Mouse (Mus musculus) gastrocnemius, adult 2 months (tissue): ENCODE data around the gene Lamp1. TPM values are rescaled to one million over a fixed set of nuclear protein-coding genes. Genes with fewer than 3 reads are reported as not detected.

Experiments used
- DNase-seq: peaks from one replicate; pipeline ENCODE4 v3.0.0; 2022
- H3K27ac ChIP-seq: fragments of 200-600 bp; 2 replicates; pipeline ENCODE4 v1.8.1; 2022; ENCODE audit warnings: mild to moderate bottlenecking
- H3K4me3 ChIP-seq: fragments of 200-600 bp; 2 replicates; pipeline ENCODE4 v1.8.1; 2022; ENCODE audit warnings: mild to moderate bottlenecking, moderate library complexity
- CTCF ChIP-seq: fragments of 200-600 bp; IDR thresholded peaks from 2 replicates; pipeline ENCODE4 v1.8.1; 2022; ENCODE audit warnings: antibody characterized with exemption, mild to moderate bottlenecking, moderate library complexity
- intact Hi-C: fragments of 180-260 bp; cut with DNase I; formaldehyde crosslinking; loops from one replicate; pipeline ENCODE4 v1.15.1; 2025
- total RNA-seq, 2 experiments: library from RNA; stranded (reverse); gene quantifications; 2 replicates each; pipeline ENCODE4 v1.2.3; 2021

Gene Lamp1
- total RNA-seq, 2 experiments from 2014 or later: 378 to 400 TPM

DNA sequence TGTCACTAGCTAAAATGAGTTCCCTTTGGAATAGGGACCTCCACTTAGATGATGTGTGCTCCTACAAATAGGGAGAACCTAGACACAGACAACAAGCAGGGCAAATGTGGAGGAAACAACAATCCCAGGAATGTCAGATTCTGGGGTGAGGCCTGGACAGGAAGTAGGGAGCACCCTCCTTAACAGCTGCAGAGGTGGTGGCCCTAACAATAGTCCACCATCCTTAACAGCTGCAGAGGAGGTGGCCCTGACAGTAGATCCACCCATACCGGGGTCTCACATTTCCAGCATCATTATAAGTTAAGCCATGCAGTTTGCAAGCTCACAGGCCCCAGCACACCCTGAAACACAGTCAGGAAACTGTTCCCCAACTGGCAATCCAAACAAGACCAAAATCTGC, 29.9 kb downstream of the Lamp1 start:
- intact Hi-C loops: no loop called here
- Histone ChIP-seq H3K27ac (no peak overlapping the region), H3K4me3 (no peak overlapping the region)
- no peak for DNase-seq
- no peak for TF ChIP-seq CTCF

GRCm38 (mm10) chr8:13190235-13190634, 31.3 kb downstream of the Lamp1 start:
- H3K27ac ChIP-seq: no peak overlapping the region
- intact Hi-C loops: no loop called here
- no peak overlapping the region for H3K4me3 ChIP-seq
- TF ChIP-seq CTCF: no peak
- no peak for DNase-seq

DNA sequence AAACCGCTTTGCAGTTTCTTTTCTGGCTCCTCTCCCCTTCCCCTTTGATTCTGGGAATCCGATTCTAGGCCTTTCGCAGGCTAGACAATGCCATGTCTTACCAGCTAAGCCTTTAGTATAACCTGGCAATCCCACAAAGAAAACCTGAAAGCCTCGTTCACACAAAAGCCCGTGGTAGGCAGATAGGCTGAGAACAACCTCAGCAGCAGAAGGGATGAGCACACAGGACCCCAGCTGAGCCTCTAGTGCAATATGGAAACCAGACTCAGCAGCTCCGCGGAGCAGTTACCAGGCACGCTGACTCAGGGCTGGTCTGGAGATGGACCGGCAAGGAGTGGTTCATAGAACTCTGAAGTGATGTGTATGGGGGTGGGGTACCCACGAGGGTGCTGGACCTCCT, 35.9 kb downstream of the Lamp1 start:
- no peak overlapping the region for H3K4me3 ChIP-seq
- no peak overlapping the region for H3K27ac ChIP-seq
- no peak for TF ChIP-seq CTCF
- no peak for DNase-seq
- intact Hi-C loops: no loop called here

DNA sequence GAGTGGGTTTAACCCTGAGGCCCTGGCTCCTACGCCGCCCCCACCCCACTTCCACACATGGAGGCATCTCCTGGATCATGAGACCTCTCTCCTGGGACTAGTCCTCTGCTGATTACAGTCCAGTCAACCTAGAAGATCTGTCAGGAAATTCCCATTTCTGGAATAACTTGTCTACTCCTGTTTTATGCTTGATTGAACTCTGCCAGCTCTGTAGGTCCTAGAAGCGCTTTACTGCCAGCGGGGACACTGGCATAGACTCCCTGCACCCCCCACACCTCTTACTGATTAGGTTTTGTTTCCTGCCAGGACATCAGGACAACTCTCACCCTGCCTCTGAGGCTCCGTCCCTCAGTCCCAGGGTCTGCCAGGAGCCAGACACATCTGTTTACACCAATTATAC, 38.5 kb downstream of the Lamp1 start:
- no peak overlapping the region for H3K27ac ChIP-seq
- intact Hi-C loops: no loop called here
- no peak overlapping the region for H3K4me3 ChIP-seq
- TF ChIP-seq CTCF: no peak
- DNase-seq: no peak

GRCm38 (mm10) chr8:13199385-13200061, 40.6 kb downstream of the Lamp1 start:
- Histone ChIP-seq H3K4me3 (peak overlapping the region; percentile 92), H3K27ac (no peak overlapping the region; the same call in 1 of the 2 replicates)
- intact Hi-C loops: no loop called here
- TF ChIP-seq CTCF: no peak
- no peak for DNase-seq

GRCm38 (mm10) chr8:13200301-13201012, 41.5 kb downstream of the Lamp1 start, which contains the start of gene Grtp1:
Gene Grtp1, minus strand, starts transcription at chr8:13200620.
- intact Hi-C loops: no loop called here
- no peak for TF ChIP-seq CTCF
- DNase-seq: peak; percentile 83
- H3K27ac ChIP-seq: peak within 1 kb of the TSS; percentile 79
- peak within 1 kb of the TSS; percentile 92 for H3K4me3 ChIP-seq

- peak overlapping the region; percentile 79 for H3K27ac ChIP-seq
- intact Hi-C loops: no loop called here
- TF ChIP-seq CTCF: no peak
Measured at GRCm38 (mm10) chr8:13201013-13201334, 42.0 kb downstream of the Lamp1 start.

GRCm38 (mm10) chr8:13202041-13202440, 43.1 kb downstream of the Lamp1 start:
- TF ChIP-seq CTCF: no peak
- H3K27ac ChIP-seq: peak overlapping the region; percentile 51; the same call in 1 of the 2 replicates
- peak overlapping the region; percentile 92 for H3K4me3 ChIP-seq
- no peak for DNase-seq
- intact Hi-C loops: no loop called here

More at GRCm38 (mm10) chr8:13201013-13201334, 42.0 kb downstream of the Lamp1 start:
- H3K4me3 ChIP-seq: peak overlapping the region; percentile 92
- DNase-seq: no peak

DNA sequence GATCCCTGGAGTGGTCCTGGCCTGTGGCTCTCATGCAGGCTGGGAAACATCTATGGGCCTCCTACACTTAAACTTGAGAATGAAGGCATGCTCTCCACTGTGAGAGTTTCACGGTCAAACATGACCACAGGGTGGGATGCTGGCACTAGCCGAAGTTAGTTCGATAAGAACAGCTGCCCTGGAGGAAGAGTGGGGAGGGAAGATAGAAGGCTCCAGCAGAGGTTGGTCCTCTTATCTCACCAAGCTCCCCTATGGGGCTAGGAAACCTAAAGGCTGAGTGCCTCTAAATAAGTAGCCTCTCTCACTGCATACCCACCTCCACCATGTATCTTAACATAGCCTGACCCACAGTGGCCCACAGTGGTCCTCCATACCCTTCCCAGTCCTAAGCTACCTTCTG, 43.8 kb downstream of the Lamp1 start:
- H3K27ac ChIP-seq: peak overlapping the region; percentile 51
- no peak for TF ChIP-seq CTCF
- intact Hi-C loops: no loop called here
- H3K4me3 ChIP-seq: no peak overlapping the region
- no peak for DNase-seq

GRCm38 (mm10) chr8:13203472-13203871, 44.5 kb downstream of the Lamp1 start:
- Histone ChIP-seq H3K27ac (peak overlapping the region; percentile 51; the same call in 1 of the 2 replicates), H3K4me3 (no peak overlapping the region)
- intact Hi-C loops: no loop called here
- DNase-seq: peak; percentile 21
- TF ChIP-seq CTCF: peak; percentile 25; the same call in 1 of the 2 replicates

- Histone ChIP-seq H3K4me3 (no peak overlapping the region), H3K27ac (peak overlapping the region; percentile 87)
- TF ChIP-seq CTCF: no peak
- DNase-seq: peak; percentile 67
- intact Hi-C loops: no loop called here
Measured at GRCm38 (mm10) chr8:13204371-13205140, 45.6 kb downstream of the Lamp1 start.

DNA sequence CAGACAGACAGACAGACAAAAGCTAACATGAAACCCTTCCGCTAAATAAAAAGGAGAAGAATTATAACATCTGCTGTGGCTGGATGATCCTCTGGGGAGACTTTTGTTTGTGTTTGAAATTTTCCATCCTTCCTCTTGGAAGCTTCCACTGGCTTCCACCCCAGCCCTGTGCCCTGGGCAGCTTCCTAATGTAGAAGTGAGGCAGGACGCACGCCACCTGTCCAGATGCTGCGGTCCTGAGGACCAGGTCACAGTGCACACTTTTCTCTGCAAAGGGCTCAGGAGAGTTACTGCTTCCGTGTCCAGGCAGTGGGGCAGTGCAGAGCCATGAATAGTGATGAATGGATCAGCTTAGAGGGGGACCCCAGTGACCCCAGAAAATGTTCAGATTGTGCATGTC, 46.4 kb downstream of the Lamp1 start:
- Histone ChIP-seq H3K27ac (peak overlapping the region; percentile 87), H3K4me3 (no peak overlapping the region)
- intact Hi-C loops: no loop called here
- TF ChIP-seq CTCF: no peak
- peak; percentile 44 for DNase-seq

DNA sequence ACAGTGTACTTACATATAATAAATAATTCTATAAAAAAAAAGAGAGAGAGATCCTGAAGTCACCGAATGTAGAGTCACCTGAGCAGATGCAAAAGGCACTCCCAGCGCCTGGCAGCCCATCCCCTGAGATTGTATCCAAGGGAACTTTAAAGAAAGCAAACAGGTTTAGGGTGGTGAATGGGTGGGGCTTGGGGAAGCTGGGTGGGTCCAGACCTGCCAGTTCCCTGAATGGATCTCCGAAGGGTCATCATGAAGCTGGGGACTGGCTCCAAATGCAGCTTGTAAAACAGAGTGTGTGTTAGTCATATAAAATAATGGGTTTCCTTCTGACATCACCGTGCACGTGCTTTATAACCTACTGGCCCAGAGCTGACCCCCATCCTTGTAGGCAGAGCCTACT, 47.3 kb downstream of the Lamp1 start:
- intact Hi-C loops: no loop called here
- TF ChIP-seq CTCF: no peak
- no peak for DNase-seq
- Histone ChIP-seq H3K27ac (peak overlapping the region; percentile 53; the same call in 1 of the 2 replicates), H3K4me3 (no peak overlapping the region)
